Mouse (Mus musculus) stomach, postnatal 0 days (tissue): ENCODE results near the gene Mtch2.

Experiments used
- CTCF ChIP-seq: IDR thresholded peaks from 2 replicates; pipeline ENCODE4 v1.5.1; 2016; ENCODE audit warnings: antibody characterized with exemption, low read depth, mild to moderate bottlenecking, moderate library complexity
- EP300 ChIP-seq: optimal IDR thresholded peaks from 2 replicates; pipeline ENCODE3; 2016; ENCODE audit warnings: antibody characterized with exemption

DNA sequence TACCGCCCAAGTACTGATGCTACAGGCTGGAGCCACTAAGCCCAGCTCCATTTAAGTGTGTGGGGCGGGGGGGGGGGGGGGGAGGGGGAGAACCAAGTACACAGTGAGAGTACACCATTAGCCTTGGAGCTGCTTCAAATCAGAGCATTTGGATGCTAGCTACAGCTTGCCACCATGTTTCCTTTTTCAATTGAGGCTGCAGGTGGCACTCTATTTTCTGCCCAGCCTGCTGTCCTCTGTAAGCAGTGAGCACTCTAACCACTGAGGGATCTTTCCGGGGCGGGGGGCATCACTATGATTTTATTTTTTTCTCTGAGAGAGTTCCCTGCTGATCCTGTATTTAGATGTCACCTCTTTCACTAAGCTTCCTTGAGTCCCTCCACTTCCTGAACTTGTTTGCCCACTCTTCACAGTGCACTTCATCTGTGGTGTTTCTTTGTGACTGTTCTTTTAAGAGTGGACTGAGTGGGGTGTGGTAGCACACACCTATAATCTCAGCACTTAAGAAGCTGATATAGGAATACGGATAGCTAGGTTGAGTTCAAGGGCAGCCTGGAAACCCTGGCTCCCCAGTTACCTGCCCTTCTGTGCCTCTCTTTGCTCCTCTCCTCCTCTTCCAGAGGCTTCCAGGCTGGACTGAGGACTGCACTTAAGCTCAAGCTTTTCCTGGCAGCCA lies 30.8 kb downstream of the Mtch2 start:
- TF ChIP-seq EP300 = no peak
- no peak for TF ChIP-seq CTCF
